Mouse (Mus musculus) embryonic fibroblast, embryonic 13.5 days (primary cell): ENCODE measurements around the gene Cluh. TPM values are rescaled to one million over a fixed set of nuclear protein-coding genes. Genes with fewer than 3 reads are reported as not detected.

Experiments
- H3K27ac ChIP-seq: 2 replicates; pipeline ENCODE4 v1.5.1; 2012; ENCODE audit warnings: low read length, control low read depth, inconsistent platforms; ENCODE audit not compliant: insufficient read depth
- H3K4me1 ChIP-seq: 2 replicates; pipeline ENCODE4 v1.6.1; 2011; ENCODE audit warnings: low read length; ENCODE audit not compliant: control insufficient read depth, insufficient read depth
- H3K4me3 ChIP-seq: 2 replicates; pipeline ENCODE4 v1.5.1; 2011; ENCODE audit warnings: mild to moderate bottlenecking, control low read depth, low read length; ENCODE audit not compliant: insufficient read depth
- CTCF ChIP-seq: IDR thresholded peaks from 2 replicates; pipeline ENCODE4 v1.5.1; 2011; ENCODE audit warnings: mild to moderate bottlenecking, control low read depth, low read length, moderate library complexity, borderline replicate concordance; ENCODE audit not compliant: insufficient read depth
- POLR2A ChIP-seq: IDR thresholded peaks from 2 replicates; pipeline ENCODE4 v1.6.1; 2011; ENCODE audit warnings: low read depth, mild to moderate bottlenecking, control low read depth, low read length, moderate library complexity
- polyA plus RNA-seq: library from polyadenylated mRNA; stranded (reverse); fragments of >200 nt; gene quantifications from 2 replicates; pipeline ENCODE4 v1.2.4, GENCODE M21; 2011; ENCODE audit warnings: low read depth; ENCODE audit not compliant: missing spikeins, insufficient read length

Cluh gene
- polyA plus RNA-seq, 1 experiment = 32.6 TPM

GRCm38 (mm10) chr11:74661641-74662040 is 12.3 kb downstream of the Cluh start:
- H3K4me1 ChIP-seq = no peaks in the 10 kb centered on the region
- TF ChIP-seq CTCF = no peak
- TF ChIP-seq POLR2A = no peak
- H3K4me3 ChIP-seq = no peak overlapping the region
- no peak overlapping the region for H3K27ac ChIP-seq

GRCm38 (mm10) chr11:74662221-74662620 is 12.9 kb downstream of the Cluh start:
- Histone ChIP-seq H3K4me3 (no peak overlapping the region), H3K4me1 (no peaks in the 10 kb centered on the region), H3K27ac (no peak overlapping the region)
- TF ChIP-seq POLR2A (no peak), CTCF (no peak)

GRCm38 (mm10) chr11:74664279-74664678 is 15.0 kb downstream of the Cluh start:
- TF ChIP-seq CTCF = no peak
- TF ChIP-seq POLR2A = no peak
- Histone ChIP-seq H3K4me3 (no peak overlapping the region), H3K4me1 (no peaks in the 10 kb centered on the region), H3K27ac (no peak overlapping the region)

GRCm38 (mm10) chr11:74664906-74665305 is 15.6 kb downstream of the Cluh start:
- H3K27ac ChIP-seq = no peak overlapping the region
- TF ChIP-seq POLR2A = no peak
- no peak for TF ChIP-seq CTCF
- H3K4me1 ChIP-seq = no peaks in the 10 kb centered on the region
- H3K4me3 ChIP-seq = no peak overlapping the region

- Histone ChIP-seq H3K4me1 (no peaks in the 10 kb centered on the region), H3K4me3 (no peak overlapping the region), H3K27ac (no peak overlapping the region)
- TF ChIP-seq POLR2A = no peak
- TF ChIP-seq CTCF = no peak
Observed at GRCm38 (mm10) chr11:74665631-74666283, 16.5 kb downstream of the Cluh start.

GRCm38 (mm10) chr11:74666284-74666652 is 17.0 kb downstream of the Cluh start:
- Histone ChIP-seq H3K27ac (no peak overlapping the region), H3K4me1 (no peaks in the 10 kb centered on the region), H3K4me3 (no peak overlapping the region)
- TF ChIP-seq CTCF (no peak), POLR2A (no peak)

- Histone ChIP-seq H3K27ac (no peak overlapping the region), H3K4me1 (no peaks in the 10 kb centered on the region), H3K4me3 (no peak overlapping the region)
- TF ChIP-seq CTCF = no peak
- no peak for TF ChIP-seq POLR2A
Observed at GRCm38 (mm10) chr11:74666776-74667581, 17.7 kb downstream of the Cluh start.

- H3K27ac ChIP-seq = no peak overlapping the region
- H3K4me3 ChIP-seq = no peak overlapping the region
- H3K4me1 ChIP-seq = no peaks in the 10 kb centered on the region
- TF ChIP-seq CTCF (no peak), POLR2A (no peak)
Observed at GRCm38 (mm10) chr11:74667582-74668010, 18.3 kb downstream of the Cluh start.

- no peaks in the 10 kb centered on the region for H3K4me1 ChIP-seq
Observed at GRCm38 (mm10) chr11:74668466-74668865, 19.2 kb downstream of the Cluh start.

GRCm38 (mm10) chr11:74668971-74669370 is 19.7 kb downstream of the Cluh start:
- TF ChIP-seq CTCF = no peak
- TF ChIP-seq POLR2A = no peak
- no peak overlapping the region for H3K4me3 ChIP-seq
- no peak overlapping the region for H3K27ac ChIP-seq
- no peaks in the 10 kb centered on the region for H3K4me1 ChIP-seq

More at GRCm38 (mm10) chr11:74668466-74668865, 19.2 kb downstream of the Cluh start:
- H3K27ac ChIP-seq = no peak overlapping the region
- TF ChIP-seq POLR2A (no peak), CTCF (no peak)
- H3K4me3 ChIP-seq = no peak overlapping the region

- no peaks in the 10 kb centered on the region for H3K4me1 ChIP-seq
- TF ChIP-seq POLR2A = no peak
- no peak for TF ChIP-seq CTCF
- no peak overlapping the region for H3K27ac ChIP-seq
- H3K4me3 ChIP-seq = no peak overlapping the region
Observed at GRCm38 (mm10) chr11:74670151-74670550, 20.9 kb downstream of the Cluh start.
